Mouse (Mus musculus) forebrain, embryonic 14.5 days (tissue): ENCODE measurements around the gene Akap1. TPM values are rescaled to one million over a fixed set of nuclear protein-coding genes. Genes with fewer than 3 reads are reported as not detected.
A peak's percentile ranks its signal among the peaks of the same experiment; 100 is the strongest.
"Not testable (repeated sequence)": the region's sequence is repeated elsewhere in the genome, so short reads cannot be mapped to it uniquely, and the experiment has no call there.

ENCODE experiments used
- ATAC-seq: fragments of 200-750 bp; cut with Nextera tagmentation; 2 replicates; pipeline ENCODE4 v1.8.0; 2017; ENCODE audit warnings: mild to moderate bottlenecking, moderate library complexity
- DNase-seq: peaks from one replicate; pipeline ENCODE4 v3.0.0-alpha.2; 2015; ENCODE audit warnings: low spot score
- H3K27ac ChIP-seq: fragments of 300-500 bp; sonication (generic); 2 replicates; pipeline ENCODE4 v1.5.1; 2014; ENCODE audit warnings: low read depth, mild to moderate bottlenecking, control low read depth, low read length, moderate library complexity
- H3K27me3 ChIP-seq: fragments of 300-500 bp; sonication (generic); replicated peaks from 2 replicates; pipeline ENCODE4 v1.6.1; 2014; ENCODE audit warnings: low read length, control low read depth, mixed read lengths; ENCODE audit not compliant: control insufficient read depth, insufficient read depth
- H3K36me3 ChIP-seq: fragments of 300-500 bp; sonication (generic); 2 replicates; pipeline ENCODE4 v1.6.1; 2014; ENCODE audit warnings: low read length, control low read depth; ENCODE audit not compliant: control insufficient read depth, insufficient read depth
- H3K4me1 ChIP-seq: fragments of 300-500 bp; sonication (generic); 2 replicates; pipeline ENCODE4 v1.6.1; 2014; ENCODE audit warnings: antibody characterized with exemption, low read length, control low read depth; ENCODE audit not compliant: control insufficient read depth, insufficient read depth
- H3K4me2 ChIP-seq: fragments of 300-500 bp; sonication (generic); 2 replicates; pipeline ENCODE4 v1.6.1; 2014; ENCODE audit warnings: mild to moderate bottlenecking, control low read depth, low read length
- H3K4me3 ChIP-seq: fragments of 300-500 bp; sonication (generic); 2 replicates; pipeline ENCODE4 v1.5.1; 2014; ENCODE audit warnings: low read depth, low read length, control low read depth
- H3K9ac ChIP-seq: fragments of 300-500 bp; sonication (generic); 2 replicates; pipeline ENCODE4 v1.6.1; 2014; ENCODE audit warnings: mild to moderate bottlenecking, low read length, control low read depth, moderate library complexity
- H3K9me3 ChIP-seq: fragments of 300-500 bp; sonication (generic); replicated peaks from 2 replicates; pipeline ENCODE4 v1.6.1; 2016; ENCODE audit warnings: low read length, control low read depth, mixed read lengths; ENCODE audit not compliant: control insufficient read depth
- WGBS: fragments of 180-500 bp; shearing (Covaris S2); extraction: QIAGEN DNeasy Blood & Tissue Kit; methylation state at CpG from one replicate; pipeline ENCODE4 v1.1.7; 2014; 5-methylcytosine and 5-hydroxymethylcytosine counted together
- polyA plus RNA-seq: library from polyadenylated mRNA; unstranded; fragments of >200 nt; fragmentation: Nextera tagmentation; extraction: Ambion mirVana; gene quantifications from 2 replicates; pipeline ENCODE4 v1.2.1, GENCODE M21; 2014

The Akap1 gene
- polyA plus RNA-seq, 1 experiment from 2014 or later = 18.7 TPM

- not testable (repeated sequence) for H3K9me3 ChIP-seq, H3K4me2 ChIP-seq, ATAC-seq, H3K27me3 ChIP-seq, H3K4me1 ChIP-seq, H3K4me3 ChIP-seq, H3K9ac ChIP-seq, H3K36me3 ChIP-seq, DNase-seq, H3K27ac ChIP-seq
- 83% methylated on average over 7 of the region's 11 CpGs for WGBS
These were observed 26.5 kb upstream of the Akap1 start for GRCm38 (mm10) chr11:88890904-88891303.

DNA sequence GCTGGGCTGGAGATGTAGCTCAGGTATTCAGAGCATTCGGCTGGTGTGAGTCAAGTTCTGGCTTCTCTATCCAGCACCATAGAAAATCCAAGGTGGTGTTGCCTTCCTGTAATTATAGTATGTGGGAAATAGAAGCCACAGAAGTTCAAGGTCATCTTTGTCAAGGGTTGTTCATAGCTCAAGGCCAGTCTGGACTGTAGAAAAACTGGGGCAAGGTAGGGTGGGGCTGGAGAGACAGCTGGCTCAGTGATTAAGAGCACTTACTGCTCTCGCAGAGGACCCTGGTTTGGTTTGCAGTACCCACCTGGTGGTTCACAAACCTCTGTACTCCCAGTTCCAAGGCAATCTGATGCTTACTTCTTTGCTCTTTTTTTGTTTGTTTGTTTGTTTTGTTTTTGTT is 24.6 kb upstream of the Akap1 start:
- no peak for DNase-seq
- H3K4me3 ChIP-seq = no peak overlapping the region
- H3K36me3 ChIP-seq = no peaks in the 10 kb centered on the region
- no peak overlapping the region for H3K4me2 ChIP-seq
- 87% methylated on average over 2 of the region's 2 CpGs for WGBS
- H3K9ac ChIP-seq = no peak overlapping the region
- ATAC-seq = no peak
- no peaks in the 10 kb centered on the region for H3K9me3 ChIP-seq
- H3K27ac ChIP-seq = no peak overlapping the region
- peaks cover 3% of the 10 kb centered on the region; the same call in 1 of the 2 replicates for H3K4me1 ChIP-seq
- H3K27me3 ChIP-seq = no peaks in the 10 kb centered on the region

DNA sequence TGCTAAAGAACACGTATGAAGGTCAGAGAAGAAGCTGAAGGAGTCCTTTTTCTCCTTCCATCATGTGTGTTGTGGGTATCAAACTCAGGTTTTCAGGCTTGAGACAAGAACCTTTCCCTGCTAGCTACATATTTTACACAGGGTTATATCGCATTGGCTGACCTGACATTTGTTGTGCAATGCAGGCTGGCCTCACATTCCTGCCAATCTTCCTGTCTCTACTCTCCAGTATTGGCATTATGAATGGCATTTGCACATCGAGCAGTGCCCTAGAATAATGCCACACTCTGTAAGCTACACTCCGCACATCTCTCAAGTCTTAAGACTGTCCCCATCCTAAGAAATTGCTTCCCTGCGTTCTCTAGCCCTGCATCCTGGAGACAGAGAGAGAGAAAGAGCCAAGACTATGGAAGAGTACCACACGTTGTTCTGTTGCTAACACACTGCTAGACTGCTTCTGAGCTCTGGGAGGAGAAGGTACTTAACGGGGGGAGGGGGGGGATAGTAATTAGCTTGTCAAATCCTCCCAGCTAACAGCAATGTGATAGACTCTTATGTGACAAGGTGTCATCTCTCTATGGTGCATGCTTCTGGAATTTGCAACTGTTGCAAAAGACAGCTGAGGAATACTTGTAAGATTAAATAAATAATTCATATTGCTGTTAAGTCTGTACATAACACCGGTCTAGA is 20.1 kb upstream of the Akap1 start:
- peaks cover 3% of the 10 kb centered on the region; the same call in 1 of the 2 replicates for H3K4me1 ChIP-seq
- DNase-seq = peak; percentile 62
- H3K27ac ChIP-seq = peak overlapping the region; percentile 6
- peak; percentile 29; the same call in 1 of the 2 replicates for ATAC-seq
- no peaks in the 10 kb centered on the region for H3K27me3 ChIP-seq
- no peaks in the 10 kb centered on the region for H3K36me3 ChIP-seq
- 66% methylated on average over 8 of the region's 8 CpGs for WGBS
- no peak overlapping the region for H3K9ac ChIP-seq
- no peak overlapping the region for H3K4me2 ChIP-seq
- no peak overlapping the region for H3K4me3 ChIP-seq
- H3K9me3 ChIP-seq = no peaks in the 10 kb centered on the region

- ATAC-seq (no peak), DNase-seq (no peak)
- WGBS = 94% methylated on average over 12 of the region's 12 CpGs
- H3K27me3 ChIP-seq = 0 out of 2 replicates have a peak, but pooled peaks cover 3% of the 10 kb centered on the region
- H3K27ac ChIP-seq = no peak overlapping the region
- H3K4me2 ChIP-seq = no peak overlapping the region
- H3K4me1 ChIP-seq = peaks cover 5% of the 10 kb centered on the region; the same call in 1 of the 2 replicates
- H3K9me3 ChIP-seq = no peaks in the 10 kb centered on the region
- H3K9ac ChIP-seq = no peak overlapping the region
- H3K36me3 ChIP-seq = no peaks in the 10 kb centered on the region
- H3K4me3 ChIP-seq = no peak overlapping the region
These were observed 13.6 kb upstream of the Akap1 start for GRCm38 (mm10) chr11:88878011-88878410.

GRCm38 (mm10) chr11:88873667-88874030 is 9.3 kb upstream of the Akap1 start:
- Histone ChIP-seq H3K4me3 (peak overlapping the region; percentile 23), H3K27ac (no peak overlapping the region), H3K4me1 (peaks cover 5% of the 10 kb centered on the region; the same call in 1 of the 2 replicates), H3K9me3 (no peaks in the 10 kb centered on the region), H3K27me3 (0 out of 2 replicates have a peak, but pooled peaks cover 9% of the 10 kb centered on the region), H3K9ac (peak overlapping the region; percentile 44; the same call in 1 of the 2 replicates), H3K36me3 (no peaks in the 10 kb centered on the region), H3K4me2 (peak overlapping the region; percentile 51)
- 2% methylated on average over 10 of the region's 10 CpGs for WGBS
- peak; percentile 56 for DNase-seq
- ATAC-seq = no peak

GRCm38 (mm10) chr11:88873027-88873666 is 8.8 kb upstream of the Akap1 start:
- Histone ChIP-seq H3K9ac (peak overlapping the region; percentile 44; the same call in 1 of the 2 replicates), H3K9me3 (no peaks in the 10 kb centered on the region), H3K27me3 (0 out of 2 replicates have a peak, but pooled peaks cover 9% of the 10 kb centered on the region), H3K4me1 (peaks cover 5% of the 10 kb centered on the region; the same call in 1 of the 2 replicates), H3K36me3 (no peaks in the 10 kb centered on the region), H3K27ac (no peak overlapping the region), H3K4me3 (peak overlapping the region; percentile 23), H3K4me2 (peak overlapping the region; percentile 51)
- ATAC-seq (no peak), DNase-seq (no peak)
- WGBS = 5% methylated on average over 20 of the region's 20 CpGs

DNA sequence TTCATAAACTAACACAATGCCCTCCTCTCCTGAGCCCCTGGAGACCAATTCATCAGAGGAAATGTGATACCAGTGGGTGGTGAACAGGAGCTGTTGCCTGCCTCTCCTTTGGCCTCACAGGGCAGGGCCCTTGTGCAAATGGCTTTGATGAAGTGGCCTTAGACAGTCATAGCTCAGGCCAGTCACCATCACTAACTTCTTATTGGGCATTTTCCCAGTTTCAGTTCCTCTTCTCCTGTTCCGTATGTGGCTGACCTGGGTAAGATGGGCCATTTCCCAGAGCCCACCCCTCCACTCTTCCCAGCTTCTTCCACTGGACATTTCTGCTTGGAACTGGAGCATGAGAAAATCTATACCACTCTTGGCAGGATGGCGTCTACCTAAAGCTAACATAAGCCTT is 5.1 kb upstream of the Akap1 start:
- 0 out of 2 replicates have a peak, but pooled peaks cover 9% of the 10 kb centered on the region for H3K27me3 ChIP-seq
- no peaks in the 10 kb centered on the region for H3K36me3 ChIP-seq
- 86% methylated on average over 2 of the region's 2 CpGs for WGBS
- no peak overlapping the region for H3K4me3 ChIP-seq
- peaks cover 5% of the 10 kb centered on the region for H3K4me1 ChIP-seq
- DNase-seq (no peak), ATAC-seq (no peak)
- H3K27ac ChIP-seq = no peak overlapping the region
- no peak overlapping the region for H3K4me2 ChIP-seq
- no peak overlapping the region for H3K9ac ChIP-seq
- H3K9me3 ChIP-seq = no peaks in the 10 kb centered on the region

- Histone ChIP-seq H3K27ac (peak overlapping the region; percentile 61), H3K4me1 (peaks cover 9% of the 10 kb centered on the region), H3K9me3 (no peaks in the 10 kb centered on the region), H3K27me3 (no peaks in the 10 kb centered on the region), H3K4me2 (peak overlapping the region; percentile 98), H3K4me3 (peak overlapping the region; percentile 63), H3K9ac (peak overlapping the region; percentile 86), H3K36me3 (no peaks in the 10 kb centered on the region)
- under 1% methylated on average over 48 of the region's 49 CpGs for WGBS
- ATAC-seq (no peak; the same call in 1 of the 2 replicates), DNase-seq (peak; percentile 52)
These were observed 405 bp downstream of the Akap1 start for GRCm38 (mm10) chr11:88863904-88864457.
